Mouse (Mus musculus): ENCODE data around the gene Gm28048. TPM values are rescaled to one million over a fixed set of nuclear protein-coding genes. Genes with fewer than 3 reads are reported as not detected.

Gene Gm28048
- polyA plus RNA-seq (2012; ENCODE audit: insufficient read depth, low replicate concordance): not detected in 2 replicates

GRCm38 (mm10) chr11:22981984-22982757 is at the start of gene Gm28048, which contains the start of gene Commd1:
TSS of gene Gm28048 (minus strand) at chr11:22982090.
TSS of gene Commd1 (minus strand) at chr11:22982382.
- H3K36me3 ChIP-seq (replicated peaks; ENCODE audit: low read length): peaks cover 30% of the 10 kb centered on the region
- peaks cover 52% of the 10 kb centered on the region for H3K4me1 ChIP-seq
- no peaks in the 10 kb centered on the region for H3K9me3 ChIP-seq
- H3K27me3 ChIP-seq (replicated peaks): no peaks in the 10 kb centered on the region
- no peak for TF ChIP-seq GATA1 (IDR thresholded peaks at IDR 0.05; ENCODE audit: borderline replicate concordance, low read length)
- no peak for TF ChIP-seq FLI1 (IDR thresholded peaks at IDR 0.05; ENCODE audit: low read length)
- H3K4me3 ChIP-seq (replicated peaks): peak within 1 kb of the TSS; percentile 97

DNA sequence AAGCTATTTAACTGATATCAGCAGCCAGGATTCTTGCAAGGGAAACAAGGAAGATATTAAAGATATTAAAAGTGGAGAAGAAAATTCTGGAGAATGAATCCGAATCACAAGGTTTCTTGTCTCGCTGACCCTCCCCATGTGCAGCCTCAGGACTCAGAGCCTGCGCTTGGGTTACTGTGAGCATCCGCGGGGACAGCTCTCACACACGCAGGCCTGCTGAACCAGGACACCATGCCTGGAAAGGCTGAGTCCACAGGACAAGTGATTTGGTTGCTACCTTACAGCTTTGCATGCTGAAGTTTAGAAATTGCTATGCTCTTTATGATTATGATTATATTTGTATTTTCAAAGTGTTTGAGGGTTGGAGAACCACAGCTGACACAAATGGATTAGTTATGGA is 47.5 kb upstream of the Gm28048 start:
- Histone ChIP-seq H3K4me3 (replicated peaks) (no peak overlapping the region), H3K27me3 (replicated peaks) (no peaks in the 10 kb centered on the region), H3K4me1 (no peaks in the 10 kb centered on the region), H3K36me3 (replicated peaks; ENCODE audit: low read length) (no peaks in the 10 kb centered on the region), H3K9me3 (no peaks in the 10 kb centered on the region)
- TF ChIP-seq GATA1 (IDR thresholded peaks at IDR 0.05; ENCODE audit: borderline replicate concordance, low read length) (no peak), FLI1 (IDR thresholded peaks at IDR 0.05; ENCODE audit: low read length) (no peak)

DNA sequence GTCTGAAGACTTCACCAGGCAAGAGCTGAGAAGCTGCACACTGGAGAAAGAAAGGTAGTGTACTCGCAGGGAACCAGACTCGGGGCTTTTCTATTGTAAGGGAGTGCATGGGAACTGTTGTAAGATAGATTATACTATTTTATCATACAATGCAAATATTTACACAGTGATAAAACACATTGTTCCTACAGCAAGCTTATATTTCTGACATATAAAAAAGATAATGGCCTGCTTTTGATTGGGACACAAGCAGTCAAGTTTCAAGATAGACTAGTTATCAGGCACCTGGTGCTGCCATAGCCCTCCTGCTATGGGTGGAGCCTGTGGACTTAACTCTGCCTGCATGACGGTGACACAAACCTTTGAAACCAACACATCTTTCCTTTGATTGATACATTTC is 47.1 kb upstream of the Gm28048 start:
- Histone ChIP-seq H3K9me3 (no peaks in the 10 kb centered on the region), H3K4me1 (no peaks in the 10 kb centered on the region), H3K27me3 (replicated peaks) (no peaks in the 10 kb centered on the region), H3K4me3 (replicated peaks) (no peak overlapping the region), H3K36me3 (replicated peaks; ENCODE audit: low read length) (no peaks in the 10 kb centered on the region)
- no peak for TF ChIP-seq GATA1 (IDR thresholded peaks at IDR 0.05; ENCODE audit: borderline replicate concordance, low read length)
- no peak for TF ChIP-seq FLI1 (IDR thresholded peaks at IDR 0.05; ENCODE audit: low read length)

DNA sequence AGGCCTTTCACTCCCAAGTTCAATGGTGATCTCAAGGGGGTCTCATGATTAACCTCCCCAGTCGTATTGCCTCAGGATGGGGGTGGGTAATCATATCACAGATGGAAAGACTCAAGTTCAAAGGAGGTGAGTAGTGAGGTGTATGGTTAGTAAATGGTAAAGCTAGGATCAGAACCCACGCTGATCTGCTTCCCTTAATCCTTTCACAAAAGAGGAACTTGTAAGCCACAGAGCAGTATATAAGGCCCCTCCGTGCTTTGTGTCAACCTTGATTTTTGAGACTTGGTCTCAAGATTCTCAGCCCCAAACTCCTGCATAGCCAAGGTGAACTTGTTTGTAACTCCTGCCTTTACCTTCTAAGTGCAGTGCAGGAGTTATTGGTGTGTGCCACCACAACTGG is 42.3 kb upstream of the Gm28048 start:
- TF ChIP-seq FLI1 (IDR thresholded peaks at IDR 0.05; ENCODE audit: low read length) (no peak), GATA1 (IDR thresholded peaks at IDR 0.05; ENCODE audit: borderline replicate concordance, low read length) (no peak)

GRCm38 (mm10) chr11:23023155-23023554 is 41.3 kb upstream of the Gm28048 start:
- H3K4me1 ChIP-seq: no peaks in the 10 kb centered on the region
- H3K4me3 ChIP-seq (replicated peaks): no peak overlapping the region
- H3K9me3 ChIP-seq: peaks cover 6% of the 10 kb centered on the region
- H3K27me3 ChIP-seq (replicated peaks): no peaks in the 10 kb centered on the region
- TF ChIP-seq FLI1 (IDR thresholded peaks at IDR 0.05; ENCODE audit: low read length) (no peak), GATA1 (IDR thresholded peaks at IDR 0.05; ENCODE audit: borderline replicate concordance, low read length) (no peak)
- H3K36me3 ChIP-seq (replicated peaks; ENCODE audit: low read length): no peaks in the 10 kb centered on the region

More for the DNA sequence above, 42.3 kb upstream of the Gm28048 start:
- no peaks in the 10 kb centered on the region for H3K27me3 ChIP-seq (replicated peaks)
- no peaks in the 10 kb centered on the region for H3K36me3 ChIP-seq (replicated peaks; ENCODE audit: low read length)
- H3K4me3 ChIP-seq (replicated peaks): no peak overlapping the region
- H3K9me3 ChIP-seq: no peaks in the 10 kb centered on the region
- no peaks in the 10 kb centered on the region for H3K4me1 ChIP-seq

- peaks cover 6% of the 10 kb centered on the region for H3K9me3 ChIP-seq
- TF ChIP-seq FLI1 (IDR thresholded peaks at IDR 0.05; ENCODE audit: low read length): no peak
- TF ChIP-seq GATA1 (IDR thresholded peaks at IDR 0.05; ENCODE audit: borderline replicate concordance, low read length): no peak
- H3K4me1 ChIP-seq: no peaks in the 10 kb centered on the region
- H3K4me3 ChIP-seq (replicated peaks): no peak overlapping the region
- H3K36me3 ChIP-seq (replicated peaks; ENCODE audit: low read length): no peaks in the 10 kb centered on the region
- no peaks in the 10 kb centered on the region for H3K27me3 ChIP-seq (replicated peaks)
Observed at GRCm38 (mm10) chr11:23020841-23021240, 39.0 kb upstream of the Gm28048 start.

GRCm38 (mm10) chr11:23020116-23020770 is 38.4 kb upstream of the Gm28048 start:
- Histone ChIP-seq H3K9me3 (peaks cover 6% of the 10 kb centered on the region), H3K36me3 (replicated peaks; ENCODE audit: low read length) (no peaks in the 10 kb centered on the region), H3K4me3 (replicated peaks) (no peak overlapping the region), H3K27me3 (replicated peaks) (peaks cover 1% of the 10 kb centered on the region), H3K4me1 (no peaks in the 10 kb centered on the region)
- no peak for TF ChIP-seq FLI1 (IDR thresholded peaks at IDR 0.05; ENCODE audit: low read length)
- TF ChIP-seq GATA1 (IDR thresholded peaks at IDR 0.05; ENCODE audit: borderline replicate concordance, low read length): no peak

GRCm38 (mm10) chr11:23017943-23018342 is 36.1 kb upstream of the Gm28048 start:
- Histone ChIP-seq H3K9me3 (peaks cover 6% of the 10 kb centered on the region), H3K4me1 (no peaks in the 10 kb centered on the region), H3K27me3 (replicated peaks) (peaks cover 1% of the 10 kb centered on the region), H3K4me3 (replicated peaks) (no peak overlapping the region), H3K36me3 (replicated peaks; ENCODE audit: low read length) (no peaks in the 10 kb centered on the region)
- no peak for TF ChIP-seq FLI1 (IDR thresholded peaks at IDR 0.05; ENCODE audit: low read length)
- TF ChIP-seq GATA1 (IDR thresholded peaks at IDR 0.05; ENCODE audit: borderline replicate concordance, low read length): no peak

DNA sequence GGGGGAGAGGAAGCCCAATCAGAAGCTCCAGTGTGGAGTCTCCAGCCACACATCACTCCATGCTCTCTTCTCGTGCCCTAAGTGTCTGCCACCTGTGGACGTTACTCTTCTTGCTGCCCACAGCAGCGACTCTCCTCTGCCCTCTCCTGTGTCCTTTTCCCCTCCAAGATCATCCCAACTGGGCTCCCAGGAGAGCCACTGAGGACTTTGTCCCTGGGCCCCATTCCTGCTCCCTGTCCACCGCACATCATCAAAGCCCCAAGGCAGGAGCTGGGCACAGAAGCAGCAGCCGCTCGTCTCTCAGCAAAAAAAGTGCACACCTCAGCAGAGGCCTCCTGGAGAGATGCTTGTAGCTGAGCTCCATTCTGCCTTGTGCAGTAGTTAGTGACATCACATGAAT is 33.1 kb upstream of the Gm28048 start:
- Histone ChIP-seq H3K27me3 (replicated peaks) (peaks cover 4% of the 10 kb centered on the region), H3K9me3 (peaks cover 6% of the 10 kb centered on the region), H3K4me1 (no peaks in the 10 kb centered on the region), H3K4me3 (replicated peaks) (no peak overlapping the region), H3K36me3 (replicated peaks; ENCODE audit: low read length) (no peaks in the 10 kb centered on the region)
- no peak for TF ChIP-seq GATA1 (IDR thresholded peaks at IDR 0.05; ENCODE audit: borderline replicate concordance, low read length)
- TF ChIP-seq FLI1 (IDR thresholded peaks at IDR 0.05; ENCODE audit: low read length): no peak
